Mouse (Mus musculus) spleen, adult 2 months (tissue): ENCODE data around the gene Ambra1.

Experiments
- CTCF ChIP-seq: fragments of 200-500 bp; IDR thresholded peaks from 2 replicates; pipeline ENCODE4 v1.5.1; 2011; ENCODE audit warnings: mild to moderate bottlenecking, inconsistent platforms; ENCODE audit not compliant: insufficient read depth, insufficient read length, insufficient replicate concordance; ENCODE audit errors: extremely low read depth
- POLR2A ChIP-seq: fragments of 200-500 bp; IDR thresholded peaks from 2 replicates; pipeline ENCODE4 v1.6.1; 2011; ENCODE audit warnings: low read depth, low read length, inconsistent platforms

DNA sequence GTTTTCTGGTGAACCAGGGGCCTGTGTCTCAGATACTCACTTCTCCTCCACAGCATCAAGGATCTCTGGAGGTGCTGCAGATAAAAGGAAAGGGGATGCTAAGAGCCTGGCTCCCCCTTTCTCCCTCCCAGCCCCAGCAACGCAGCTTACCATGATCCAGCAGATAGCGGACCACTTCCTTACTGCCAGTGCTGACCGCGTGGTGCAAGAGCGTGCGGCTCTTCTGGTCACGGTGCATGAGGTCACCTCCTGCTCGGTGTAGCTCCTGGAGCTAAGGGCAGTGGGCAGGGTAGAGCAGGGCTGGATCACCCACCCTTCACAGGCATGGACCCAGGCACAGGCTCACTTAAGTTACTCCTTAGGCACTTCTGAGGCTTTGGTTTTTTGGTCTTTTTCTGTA is 204.1 kb downstream of the Ambra1 start:
- no peak for TF ChIP-seq CTCF
- no peak for TF ChIP-seq POLR2A
